23 mouse cellular contexts compared by ENCODE assay signal in the genomic region with DNA sequence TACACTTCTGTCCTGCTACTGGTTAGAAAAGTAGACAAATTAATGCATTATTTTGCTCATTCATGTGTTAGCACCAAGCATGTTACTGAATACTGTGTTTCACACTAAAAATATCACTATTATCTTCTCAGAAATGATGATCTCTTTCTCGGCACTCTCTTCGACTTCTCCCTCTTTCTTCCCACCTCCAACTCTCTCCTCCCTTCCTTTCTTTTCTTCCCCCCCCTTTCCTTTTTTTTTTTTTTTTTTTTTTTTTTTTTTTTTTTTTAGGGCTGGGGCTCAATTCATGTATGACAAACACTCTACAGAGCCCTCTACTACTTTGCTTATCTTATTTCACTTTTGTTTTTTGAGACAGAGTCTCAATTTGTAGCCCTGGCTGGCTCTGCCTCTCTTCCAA. TPM values are rescaled to one million over a fixed set of nuclear protein-coding genes. Genes with fewer than 3 reads are reported as not detected.
DNase-seq lines count a peak whose midpoint lies in the region; ATAC-seq and TF ChIP-seq lines count a peak whose summit lies in the region.
"Had no signal": no experiment of that assay in that cellular context is flagged by ENCODE, and none has a peak within 500 bp of the region (broad histone marks: within the 10 kb centered on the region; RNA-seq: fewer than 3 reads in every experiment).

No protein-coding gene starts in this region.

- no peak for ATAC-seq in erythroblast, adult 5-6 weeks (replicated peaks; ENCODE audit: low FRiP score, poor library complexity, severe bottlenecking)
- ATAC-seq in liver, embryonic 16.5 days (ENCODE audit: low read depth): no peak
- ATAC-seq: activated CD4-positive, CD25-positive, alpha-beta regulatory T cell, adult 4 months; inflammation-experienced regulatory T-cells, adult 6 months; lung, postnatal 0 days had no signal

- H3K9me3 ChIP-seq in erythroblast, embryonic 14.5 days (ENCODE audit: control insufficient read depth, low read length): no peaks in the 10 kb centered on the region
- H3K9me3 ChIP-seq in liver, embryonic 16.5 days (replicated peaks; ENCODE audit: control insufficient read depth, low read length): no peaks in the 10 kb centered on the region
- H3K9me3 ChIP-seq: embryonic facial prominence, embryonic 13.5 days; forebrain, embryonic 12.5 days; heart, embryonic 12.5 days; hindbrain, embryonic 10.5 days; hindbrain, embryonic 15.5 days; limb, embryonic 12.5 days; midbrain, embryonic 10.5 days; midbrain, embryonic 15.5 days; neural tube, embryonic 15.5 days had no signal

- peaks cover 47% of the 10 kb centered on the region for H3K4me1 ChIP-seq in erythroblast, embryonic 14.5 days (ENCODE audit: control insufficient read depth)
- peaks cover 2% of the 10 kb centered on the region for H3K4me1 ChIP-seq in bone marrow, adult 2 months (ENCODE audit: control insufficient read depth, insufficient read depth, low read length)
- peaks cover 24% of the 10 kb centered on the region for H3K4me1 ChIP-seq in liver, embryonic 16.5 days (ENCODE audit: control insufficient read depth, low read depth, low read length)

- peak; percentile 37 for DNase-seq in A20 (ENCODE audit: low read depth, low spot score)
- no peak for DNase-seq in spleen, adult 18-20 months
- no peak for DNase-seq in gastrocnemius, postnatal 10 days
- DNase-seq: right cerebral cortex, adult 18-20 months; thymus, postnatal 25 days had no signal

- peak overlapping the region; percentile 55 for H3K9ac ChIP-seq in liver, embryonic 16.5 days (ENCODE audit: low read depth, low read length)
- H3K9ac ChIP-seq: forebrain, embryonic 12.5 days; heart, embryonic 12.5 days; hindbrain, embryonic 15.5 days; limb, embryonic 12.5 days; midbrain, embryonic 15.5 days had no signal

- H3K4me3 ChIP-seq in erythroblast, embryonic 14.5 days (replicated peaks): peak overlapping the region; percentile 83
- H3K4me3 ChIP-seq in bone marrow, adult 2 months (replicated peaks; ENCODE audit: control insufficient read depth, low read depth, low read length): peak overlapping the region; percentile 55
- peak overlapping the region; percentile 90 for H3K4me3 ChIP-seq in liver, embryonic 16.5 days (ENCODE audit: low read depth, low read length)

- 63% methylated on average over 2 of the region's 2 CpGs for WGBS in bone marrow, adult 2 months
- WGBS in liver, embryonic 16.5 days (ENCODE audit: insufficient replicate concordance): 26% methylated on average over 2 of the region's 2 CpGs

- no peak for TF ChIP-seq POLR2A in bone marrow, adult 2 months (IDR thresholded peaks at IDR 0.05; ENCODE audit: borderline replicate concordance, control insufficient read depth, low read depth, low read length)

- no peaks in the 10 kb centered on the region for H3K27me3 ChIP-seq in erythroblast, embryonic 14.5 days (ENCODE audit: control insufficient read depth)
- no peaks in the 10 kb centered on the region for H3K27me3 ChIP-seq in liver, embryonic 16.5 days (ENCODE audit: control insufficient read depth, insufficient read depth, low read depth, low read length)
- H3K27me3 ChIP-seq: embryonic facial prominence, embryonic 13.5 days; forebrain, embryonic 12.5 days; heart, embryonic 12.5 days; hindbrain, embryonic 15.5 days; midbrain, embryonic 15.5 days; neural tube, embryonic 15.5 days had no signal

- peak overlapping the region; percentile 46 for H3K4me2 ChIP-seq in liver, embryonic 16.5 days (ENCODE audit: low read depth, low read length)

- H3K36me3 ChIP-seq in erythroblast, embryonic 14.5 days (ENCODE audit: control insufficient read depth): peaks cover 28% of the 10 kb centered on the region
- 0 out of 2 replicates have a peak, but pooled peaks cover 2% of the 10 kb centered on the region for H3K36me3 ChIP-seq in liver, embryonic 16.5 days (ENCODE audit: control insufficient read depth, insufficient read depth)
- H3K36me3 ChIP-seq: embryonic facial prominence, embryonic 13.5 days; forebrain, embryonic 12.5 days; heart, embryonic 12.5 days; hindbrain, embryonic 10.5 days; hindbrain, embryonic 15.5 days; limb, embryonic 12.5 days; midbrain, embryonic 10.5 days; midbrain, embryonic 15.5 days; neural tube, embryonic 15.5 days had no signal

- TF ChIP-seq CTCF in bone marrow, adult 2 months (IDR thresholded peaks at IDR 0.05; ENCODE audit: control insufficient read depth, insufficient read depth, low read length): no peak

- no peak overlapping the region for H3K27ac ChIP-seq in bone marrow, adult 2 months (ENCODE audit: control insufficient read depth, insufficient read depth, low read depth, low read length, poor library complexity)
- H3K27ac ChIP-seq in liver, embryonic 16.5 days (ENCODE audit: low read length): peak overlapping the region; percentile 58

RNA-seq across cellular contexts. Expression of gene Mindy2, which starts 1.3 kb away (rescaled TPM):
- polyA plus RNA-seq in erythroblast, embryonic 14.5 days (2012): 6.4 and 6.8 TPM in 2 replicates
- 36.3 and 54.1 TPM in 2 replicates for total RNA-seq in erythroblast, adult 5-6 weeks (2015; ENCODE audit: low replicate concordance)
- 53.9 and 58.1 TPM in 2 replicates for total RNA-seq in erythroblast, adult 5-6 weeks (2017; ENCODE audit: low replicate concordance)
- polyA plus RNA-seq in bone marrow, adult 2 months (2011; ENCODE audit: insufficient read depth, insufficient read length, low replicate concordance, missing spikeins): 17.6 and 20.9 TPM in 2 replicates
- polyA plus RNA-seq in liver, embryonic 16.5 days (2015; fragmentation: Nextera tagmentation; extraction: Ambion mirVana): 11.2 and 12.9 TPM in 2 replicates
- total RNA-seq in gastrocnemius, postnatal 10 days (2021): 10 to 100 TPM; 13.1 to 13.8 TPM

RNA-seq across cellular contexts. Expression of gene Gm10642, which starts 2.2 kb away (rescaled TPM):
- 0.45 and 0.52 TPM in 2 replicates for polyA plus RNA-seq in erythroblast, embryonic 14.5 days (2012)
- 0.96 and 3.8 TPM in 2 replicates for total RNA-seq in erythroblast, adult 5-6 weeks (2015; ENCODE audit: low replicate concordance)
- total RNA-seq in erythroblast, adult 5-6 weeks (2017; ENCODE audit: low replicate concordance): 15.2 and 16.0 TPM in 2 replicates
- polyA plus RNA-seq in bone marrow, adult 2 months (2011; ENCODE audit: insufficient read depth, insufficient read length, low replicate concordance, missing spikeins): 1.0 and 2.8 TPM in 2 replicates
- polyA plus RNA-seq in liver, embryonic 16.5 days (2015; fragmentation: Nextera tagmentation; extraction: Ambion mirVana): 0.90 and 0.92 TPM in 2 replicates
- under 1 TPM; 0.52 to 0.56 TPM for total RNA-seq in gastrocnemius, postnatal 10 days (2021)
- total RNA-seq: common myeloid progenitor, adult 5-6 weeks had no signal
- polyA plus RNA-seq: kidney, embryonic 14.5 days had no signal

RNA-seq across cellular contexts. Expression of gene Adam10, which starts 20.5 kb away (rescaled TPM):
- polyA plus RNA-seq in erythroblast, embryonic 14.5 days (2012): 8.4 and 11.5 TPM in 2 replicates
- total RNA-seq in erythroblast, adult 5-6 weeks (2015; ENCODE audit: low replicate concordance): 310 and 344 TPM in 2 replicates
- 311 and 361 TPM in 2 replicates for total RNA-seq in erythroblast, adult 5-6 weeks (2017; ENCODE audit: low replicate concordance)
- polyA plus RNA-seq in bone marrow, adult 2 months (2011; ENCODE audit: insufficient read depth, insufficient read length, low replicate concordance, missing spikeins): 36.8 and 50.8 TPM in 2 replicates
- 66.1 and 68.4 TPM in 2 replicates for polyA plus RNA-seq in liver, embryonic 16.5 days (2015; fragmentation: Nextera tagmentation; extraction: Ambion mirVana)
- 10 to 100 TPM; 41.9 to 49.7 TPM for total RNA-seq in gastrocnemius, postnatal 10 days (2021)
